Mouse (Mus musculus): ENCODE data around the gene Phlpp1. TPM values are rescaled to one million over a fixed set of nuclear protein-coding genes. Genes with fewer than 3 reads are reported as not detected.

Phlpp1 gene
- polyA plus RNA-seq, 1 experiment from 2014 or later: 0.73 TPM

GRCm38 (mm10) chr1:106268028-106268799 lies 96.7 kb downstream of the Phlpp1 start:
- peak; percentile 53 for ATAC-seq
- no peaks in the 10 kb centered on the region for H3K9me3 ChIP-seq (ENCODE audit: low read length)
- H3K27me3 ChIP-seq (ENCODE audit: insufficient read depth, low read length): no peaks in the 10 kb centered on the region

DNA sequence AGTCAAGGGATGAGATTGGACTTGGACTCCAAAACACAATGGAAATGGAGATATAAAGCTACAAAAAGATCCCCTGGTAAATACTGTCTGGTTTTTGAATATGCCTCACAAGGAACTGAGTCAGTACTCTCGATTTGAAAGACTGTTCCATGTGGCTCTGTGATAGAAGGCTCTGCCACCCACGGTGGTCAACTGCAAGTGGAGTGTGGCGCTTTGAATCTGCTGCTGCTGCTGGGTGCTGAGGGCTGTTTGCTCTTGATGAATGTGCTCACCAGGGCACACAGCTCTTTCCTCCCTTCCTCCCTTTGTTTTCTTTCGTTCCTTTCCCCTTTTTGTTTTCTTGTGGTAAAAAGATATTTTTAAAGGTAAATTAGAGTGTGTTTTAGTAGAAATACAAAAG lies 97.8 kb downstream of the Phlpp1 start:
- Histone ChIP-seq H3K9ac (replicated peaks) (no peak overlapping the region), H3K4me1 (ENCODE audit: insufficient read depth) (peaks cover 2% of the 10 kb centered on the region; the same call in 1 of the 2 replicates), H3K27me3 (ENCODE audit: insufficient read depth, low read length) (no peaks in the 10 kb centered on the region), H3K9me3 (ENCODE audit: low read length) (no peaks in the 10 kb centered on the region), H3K27ac (ENCODE audit: low read depth) (no peak overlapping the region), H3K4me3 (ENCODE audit: low read depth, low read length) (no peak overlapping the region), H3K4me2 (ENCODE audit: low read depth, low read length) (no peak overlapping the region), H3K36me3 (replicated peaks; ENCODE audit: insufficient read depth, low read length) (no peaks in the 10 kb centered on the region)
- TF ChIP-seq EP300 (IDR thresholded peaks at IDR 0.05; ENCODE audit: low read depth): no peak
- no peak for TF ChIP-seq CTCF (IDR thresholded peaks at IDR 0.05; ENCODE audit: low read depth)
- DNase-seq (no peak), ATAC-seq (no peak)
- 49% methylated on average over 4 of the region's 4 CpGs for WGBS (ENCODE audit: insufficient replicate concordance)

More at GRCm38 (mm10) chr1:106268028-106268799, 96.7 kb downstream of the Phlpp1 start:
- 69% methylated on average over 6 of the region's 6 CpGs for WGBS (ENCODE audit: insufficient replicate concordance)
- DNase-seq: peak; percentile 41
- Histone ChIP-seq H3K4me3 (ENCODE audit: low read depth, low read length) (no peak overlapping the region), H3K36me3 (replicated peaks; ENCODE audit: insufficient read depth, low read length) (no peaks in the 10 kb centered on the region), H3K9ac (replicated peaks) (no peak overlapping the region), H3K27ac (ENCODE audit: low read depth) (no peak overlapping the region), H3K4me1 (ENCODE audit: insufficient read depth) (peaks cover 2% of the 10 kb centered on the region; the same call in 1 of the 2 replicates), H3K4me2 (ENCODE audit: low read depth, low read length) (no peak overlapping the region)
- TF ChIP-seq EP300 (IDR thresholded peaks at IDR 0.05; ENCODE audit: low read depth) (no peak), CTCF (IDR thresholded peaks at IDR 0.05; ENCODE audit: low read depth) (no peak)

DNA sequence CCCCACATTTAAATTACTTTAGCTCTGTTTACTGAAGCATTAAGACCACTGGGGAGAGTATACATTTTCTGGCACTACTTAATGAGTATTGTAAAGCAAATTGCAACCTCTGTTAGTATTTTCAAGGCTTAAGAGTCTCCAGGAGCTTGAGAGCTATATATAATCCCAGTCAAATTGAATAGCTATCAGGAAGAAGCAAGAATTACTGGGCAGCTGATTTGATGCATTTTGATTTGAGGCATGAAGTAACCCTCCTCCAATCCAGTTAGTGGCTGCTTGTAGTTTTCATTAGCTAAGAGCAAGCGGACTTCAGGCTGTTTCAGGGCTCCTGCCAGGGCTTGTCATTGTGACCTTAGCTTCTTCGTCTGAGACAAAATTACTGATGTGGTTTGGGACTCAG lies 101.4 kb downstream of the Phlpp1 start:
- Histone ChIP-seq H3K27me3 (ENCODE audit: insufficient read depth, low read length) (no peaks in the 10 kb centered on the region), H3K27ac (ENCODE audit: low read depth) (no peak overlapping the region), H3K4me2 (ENCODE audit: low read depth, low read length) (no peak overlapping the region), H3K4me1 (ENCODE audit: insufficient read depth) (peaks cover 1% of the 10 kb centered on the region; the same call in 1 of the 2 replicates), H3K4me3 (ENCODE audit: low read depth, low read length) (no peak overlapping the region), H3K9ac (replicated peaks) (no peak overlapping the region), H3K9me3 (ENCODE audit: low read length) (no peaks in the 10 kb centered on the region), H3K36me3 (replicated peaks; ENCODE audit: insufficient read depth, low read length) (no peaks in the 10 kb centered on the region)
- 67% methylated on average over 2 of the region's 2 CpGs for WGBS (ENCODE audit: insufficient replicate concordance)
- ATAC-seq (no peak), DNase-seq (no peak)
- TF ChIP-seq EP300 (IDR thresholded peaks at IDR 0.05; ENCODE audit: low read depth) (no peak), CTCF (IDR thresholded peaks at IDR 0.05; ENCODE audit: low read depth) (no peak)

- no peak overlapping the region for H3K4me2 ChIP-seq (ENCODE audit: low read depth, low read length)
- no peak overlapping the region for H3K4me3 ChIP-seq (ENCODE audit: low read depth, low read length)
- WGBS (ENCODE audit: insufficient replicate concordance): 78% methylated on average over 6 of the region's 6 CpGs
- DNase-seq (no peak), ATAC-seq (no peak)
- no peaks in the 10 kb centered on the region for H3K4me1 ChIP-seq (ENCODE audit: insufficient read depth)
- no peaks in the 10 kb centered on the region for H3K27me3 ChIP-seq (ENCODE audit: insufficient read depth, low read length)
- H3K27ac ChIP-seq (ENCODE audit: low read depth): no peak overlapping the region
- H3K36me3 ChIP-seq (replicated peaks; ENCODE audit: insufficient read depth, low read length): no peaks in the 10 kb centered on the region
- H3K9me3 ChIP-seq (ENCODE audit: low read length): no peaks in the 10 kb centered on the region
- TF ChIP-seq CTCF (IDR thresholded peaks at IDR 0.05; ENCODE audit: low read depth): no peak
- no peak for TF ChIP-seq EP300 (IDR thresholded peaks at IDR 0.05; ENCODE audit: low read depth)
- H3K9ac ChIP-seq (replicated peaks): no peak overlapping the region
Measured at GRCm38 (mm10) chr1:106273801-106274200, 102.2 kb downstream of the Phlpp1 start.

- no peaks in the 10 kb centered on the region for H3K27me3 ChIP-seq (ENCODE audit: insufficient read depth, low read length)
- 54% methylated on average over 10 of the region's 10 CpGs for WGBS (ENCODE audit: insufficient replicate concordance)
- H3K36me3 ChIP-seq (replicated peaks; ENCODE audit: insufficient read depth, low read length): no peaks in the 10 kb centered on the region
- H3K4me3 ChIP-seq (ENCODE audit: low read depth, low read length): no peak overlapping the region
- no peaks in the 10 kb centered on the region for H3K4me1 ChIP-seq (ENCODE audit: insufficient read depth)
- TF ChIP-seq EP300 (IDR thresholded peaks at IDR 0.05; ENCODE audit: low read depth): no peak
- no peak for TF ChIP-seq CTCF (IDR thresholded peaks at IDR 0.05; ENCODE audit: low read depth)
- no peak overlapping the region for H3K9ac ChIP-seq (replicated peaks)
- H3K9me3 ChIP-seq (ENCODE audit: low read length): no peaks in the 10 kb centered on the region
- ATAC-seq: no peak
- no peak for DNase-seq
- no peak overlapping the region for H3K4me2 ChIP-seq (ENCODE audit: low read depth, low read length)
- H3K27ac ChIP-seq (ENCODE audit: low read depth): peak overlapping the region; percentile 48; the same call in 1 of the 2 replicates
Measured at GRCm38 (mm10) chr1:106274561-106275001, 103.0 kb downstream of the Phlpp1 start.

DNA sequence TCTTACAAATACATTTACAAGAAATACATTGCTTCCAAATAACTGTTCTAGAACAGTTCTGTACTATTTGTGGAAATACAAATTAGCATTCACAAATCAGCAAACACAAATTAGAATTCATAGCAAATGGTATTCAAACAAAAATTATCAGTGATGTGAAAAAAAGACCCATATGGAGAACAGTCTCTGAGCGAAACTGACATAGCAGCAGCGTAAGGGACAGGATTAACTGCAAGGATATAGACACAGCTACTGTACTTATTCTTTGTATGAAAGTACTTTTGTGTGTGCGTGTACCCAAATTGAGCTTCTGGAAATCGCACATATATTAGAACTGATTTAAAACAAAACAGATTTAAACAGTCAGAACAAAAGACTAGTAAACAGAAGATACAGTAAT lies 103.6 kb downstream of the Phlpp1 start:
- Histone ChIP-seq H3K4me3 (ENCODE audit: low read depth, low read length) (no peak overlapping the region), H3K4me1 (ENCODE audit: insufficient read depth) (no peaks in the 10 kb centered on the region), H3K9ac (replicated peaks) (no peak overlapping the region), H3K9me3 (ENCODE audit: low read length) (no peaks in the 10 kb centered on the region), H3K36me3 (replicated peaks; ENCODE audit: insufficient read depth, low read length) (no peaks in the 10 kb centered on the region), H3K4me2 (ENCODE audit: low read depth, low read length) (no peak overlapping the region), H3K27ac (ENCODE audit: low read depth) (no peak overlapping the region), H3K27me3 (ENCODE audit: insufficient read depth, low read length) (no peaks in the 10 kb centered on the region)
- TF ChIP-seq EP300 (IDR thresholded peaks at IDR 0.05; ENCODE audit: low read depth) (no peak), CTCF (IDR thresholded peaks at IDR 0.05; ENCODE audit: low read depth) (no peak)
- WGBS (ENCODE audit: insufficient replicate concordance): 90% methylated on average over 4 of the region's 4 CpGs
- DNase-seq: no peak
- no peak for ATAC-seq
